Mouse (Mus musculus) ES-E14 (cell line): Measurements from ENCODE around the gene Fancg. TPM values are rescaled to one million over a fixed set of nuclear protein-coding genes. Genes with fewer than 3 reads are reported as not detected.

Experiments
- DNase-seq: peaks from one replicate; pipeline ENCODE4 v3.0.0-alpha.2; 2013; ENCODE audit warnings: low read depth, low spot score
- H3K27ac ChIP-seq: 2 replicates; pipeline ENCODE4 v1.5.1; 2012; ENCODE audit warnings: low read depth, mild to moderate bottlenecking, low read length, moderate library complexity, mixed read lengths; ENCODE audit not compliant: poor library complexity, insufficient read depth, severe bottlenecking
- H3K36me3 ChIP-seq: 2 replicates; pipeline ENCODE4 v1.6.1; 2012; ENCODE audit warnings: mild to moderate bottlenecking, low read length, moderate library complexity, mixed read lengths; ENCODE audit not compliant: control insufficient read depth, poor library complexity, insufficient read depth, severe bottlenecking
- H3K4me1 ChIP-seq, 2 experiments: fragments of 150-350 bp in 1 of 2; sonication (generic) in 1 of 2; 2 replicates each; pipeline ENCODE4 v1.6.1; 2012; ENCODE audit warnings: low read length in 2 of 2, mild to moderate bottlenecking in 1 of 2, mixed read lengths in 1 of 2; ENCODE audit not compliant: control insufficient read depth in 2 of 2, insufficient read depth in 2 of 2, poor library complexity in 1 of 2
- H3K4me3 ChIP-seq, 2 experiments: fragments of 150-350 bp in 1 of 2; sonication (generic) in 1 of 2; 2 replicates each; pipeline ENCODE4 v1.5.1; 2012; ENCODE audit warnings: low read length in 2 of 2, low read depth in 1 of 2, mild to moderate bottlenecking in 1 of 2, mixed read lengths in 1 of 2; ENCODE audit not compliant: insufficient read depth in 1 of 2, poor library complexity in 1 of 2, severe bottlenecking in 1 of 2
- H3K9ac ChIP-seq: 2 replicates; pipeline ENCODE4 v1.6.1; 2012; ENCODE audit warnings: low read depth, mild to moderate bottlenecking, low read length, mixed read lengths; ENCODE audit not compliant: poor library complexity, insufficient read depth, severe bottlenecking
- H3K9me3 ChIP-seq: fragments of 150-350 bp; sonication (generic); 2 replicates; pipeline ENCODE4 v1.6.1; 2012; ENCODE audit warnings: low read depth, mild to moderate bottlenecking, low read length; ENCODE audit not compliant: control insufficient read depth, insufficient read depth
- CHD2 ChIP-seq: IDR thresholded peaks from 2 replicates; pipeline ENCODE4 v1.6.1; 2014; ENCODE audit warnings: mild to moderate bottlenecking, low read depth, low read length, inconsistent platforms
- HCFC1 ChIP-seq: IDR thresholded peaks from 2 replicates; pipeline ENCODE4 v1.6.1; 2012; ENCODE audit warnings: low read length, inconsistent platforms, borderline replicate concordance; ENCODE audit not compliant: insufficient read depth
- MAFK ChIP-seq: IDR thresholded peaks from 2 replicates; pipeline ENCODE4 v1.6.1; 2014; ENCODE audit warnings: mild to moderate bottlenecking, low read depth, low read length, inconsistent platforms; ENCODE audit not compliant: insufficient read depth
- ZC3H11A ChIP-seq: IDR thresholded peaks from 2 replicates; pipeline ENCODE4 v1.6.1; 2012; ENCODE audit warnings: low read depth, mild to moderate bottlenecking, inconsistent platforms, low read length, borderline replicate concordance
- ZNF384 ChIP-seq: IDR thresholded peaks from 2 replicates; pipeline ENCODE4 v1.6.1; 2012; ENCODE audit warnings: low read depth, low read length, inconsistent platforms
- in situ Hi-C, 2 experiments: fragments of 600-800 bp; cut with MboI; formaldehyde crosslinking; loops; one replicate each; pipeline ENCODE4 v1.15.1; 2025; ENCODE audit warnings: low sequenced_read_pairs in 2 of 2, inconsistent platforms in 1 of 2; ENCODE audit not compliant: unreplicated experiment in 2 of 2
- total RNA-seq: library from RNA; depleted of rRNA; stranded (reverse); fragments of 300-350 nt; gene quantifications from 2 replicates; pipeline ENCODE4 v1.2.3, GENCODE M21; 2012

Gene Fancg
- total RNA-seq, 1 experiment = 13.0 TPM

- Histone ChIP-seq H3K9ac (peak overlapping the region; percentile 13), H3K9me3 (no peaks in the 10 kb centered on the region), H3K27ac (no peak overlapping the region), H3K4me3 (peak overlapping the region; percentile 12 to 32; a peak in 3 of 4 replicates), H3K4me1 (peaks cover 2 to 21% of the 10 kb centered on the region in 2 experiments; a peak in 3 of 4 replicates), H3K36me3 (peaks cover 40% of the 10 kb centered on the region)
- no peak for DNase-seq
- in situ Hi-C loops = no loop called here
- TF ChIP-seq ZC3H11A = no peak
- TF ChIP-seq ZNF384 = no peak
Observed at GRCm38 (mm10) chr4:43020876-43021275, 10.6 kb upstream of the Fancg start.

- Histone ChIP-seq H3K4me3 (peak overlapping the region in 1 of 2 experiments; percentile 9; a peak in 1 of 4 replicates), H3K36me3 (peaks cover 40% of the 10 kb centered on the region), H3K4me1 (peaks cover 2 to 19% of the 10 kb centered on the region in 2 experiments; a peak in 3 of 4 replicates), H3K9ac (peak overlapping the region; percentile 21), H3K9me3 (no peaks in the 10 kb centered on the region), H3K27ac (no peak overlapping the region)
- in situ Hi-C loops = no loop called here
- no peak for DNase-seq
- no peak for TF ChIP-seq MAFK
- no peak for TF ChIP-seq HCFC1
- TF ChIP-seq ZC3H11A = no peak
- TF ChIP-seq ZNF384 = no peak
- no peak for TF ChIP-seq CHD2
Observed at GRCm38 (mm10) chr4:43019641-43020465, 9.5 kb upstream of the Fancg start.

- peak overlapping the region; percentile 21; the same call in 1 of the 2 replicates for H3K9ac ChIP-seq
- TF ChIP-seq HCFC1 (no peak), CHD2 (no peak), MAFK (no peak), ZC3H11A (no peak)
- H3K4me3 ChIP-seq = no peak overlapping the region
- H3K36me3 ChIP-seq = peaks cover 38% of the 10 kb centered on the region
- in situ Hi-C loops = no loop called here
- no peak for DNase-seq
- H3K4me1 ChIP-seq = peaks cover 0 to 14% of the 10 kb centered on the region in 2 experiments; a peak in 3 of 4 replicates
- H3K9me3 ChIP-seq = no peaks in the 10 kb centered on the region
- H3K27ac ChIP-seq = no peak overlapping the region
Observed at GRCm38 (mm10) chr4:43019176-43019575, 8.9 kb upstream of the Fancg start.

- TF ChIP-seq CHD2 = no peak
- no peak for TF ChIP-seq ZC3H11A
- no peak for TF ChIP-seq MAFK
- no peak for TF ChIP-seq HCFC1
- no peak for TF ChIP-seq ZNF384
- H3K4me1 ChIP-seq = peaks cover 0 to 11% of the 10 kb centered on the region in 2 experiments; a peak in 3 of 4 replicates
- no peak overlapping the region for H3K27ac ChIP-seq
- H3K36me3 ChIP-seq = peaks cover 32% of the 10 kb centered on the region
- in situ Hi-C loops = no loop called here
- DNase-seq = no peak
- no peak overlapping the region for H3K9ac ChIP-seq
- no peaks in the 10 kb centered on the region for H3K9me3 ChIP-seq
- no peak overlapping the region for H3K4me3 ChIP-seq
Observed at GRCm38 (mm10) chr4:43018156-43018555, 7.8 kb upstream of the Fancg start.
